Mouse (Mus musculus) cerebellum, adult 2 months (tissue): ENCODE results near the gene Frem2. TPM values are rescaled to one million over a fixed set of nuclear protein-coding genes. Genes with fewer than 3 reads are reported as not detected.

Source experiments
- DNase-seq, 2 experiments: peaks; one replicate each; pipeline ENCODE4 v3.0.0; 2021
- H3K27ac ChIP-seq: fragments of 200-500 bp; 2 replicates; pipeline ENCODE4 v1.5.1; 2012; ENCODE audit warnings: low read length, control low read depth, inconsistent platforms; ENCODE audit not compliant: insufficient read depth
- H3K27me3 ChIP-seq: fragments of 200-500 bp; 2 replicates; pipeline ENCODE4 v1.6.1; 2012; ENCODE audit warnings: inconsistent platforms, mild to moderate bottlenecking, low read length, moderate library complexity; ENCODE audit not compliant: control insufficient read depth, insufficient read depth
- H3K4me1 ChIP-seq: fragments of 200-500 bp; 2 replicates; pipeline ENCODE4 v1.6.1; 2011; ENCODE audit warnings: low read length; ENCODE audit not compliant: control insufficient read depth, insufficient read depth
- H3K4me3 ChIP-seq: fragments of 200-500 bp; replicated peaks from 2 replicates; pipeline ENCODE3; 2011; ENCODE audit warnings: mild to moderate bottlenecking, low read depth, low read length, control low read depth; ENCODE audit not compliant: insufficient read depth
- CTCF ChIP-seq: fragments of 200-500 bp; IDR thresholded peaks from 2 replicates; pipeline ENCODE4 v1.5.1; 2011; ENCODE audit warnings: low read depth, mild to moderate bottlenecking, control low read depth, low read length, moderate library complexity, borderline replicate concordance; ENCODE audit not compliant: insufficient read depth
- POLR2A ChIP-seq: fragments of 200-500 bp; IDR thresholded peaks from 2 replicates; pipeline ENCODE4 v1.6.1; 2011; ENCODE audit warnings: low read length, control low read depth, borderline replicate concordance; ENCODE audit not compliant: insufficient read depth
- WGBS: fragments of 180-500 bp; shearing (Covaris S2); methylation state at CpG from one replicate; pipeline ENCODE4 v1.1.7; 2018; 5-methylcytosine and 5-hydroxymethylcytosine counted together
- polyA plus RNA-seq: library from polyadenylated mRNA; depleted of rRNA; stranded (reverse); fragments of >200 nt; gene quantifications from 2 replicates; pipeline ENCODE4 v1.2.3, GENCODE M21; 2012

Gene Frem2
- polyA plus RNA-seq, 1 experiment: 1.00 TPM

GRCm38 (mm10) chr3:53649425-53649824 is 7.7 kb downstream of the Frem2 start:
- no peak for TF ChIP-seq POLR2A
- no peak for TF ChIP-seq CTCF
- Histone ChIP-seq H3K4me3 (no peak overlapping the region), H3K4me1 (no peaks in the 10 kb centered on the region), H3K27me3 (no peaks in the 10 kb centered on the region), H3K27ac (no peak overlapping the region)
- WGBS: 82% methylated on average over 4 of the region's 4 CpGs
- DNase-seq: no peak

- Histone ChIP-seq H3K4me3 (no peak overlapping the region), H3K4me1 (no peaks in the 10 kb centered on the region), H3K27ac (no peak overlapping the region), H3K27me3 (no peaks in the 10 kb centered on the region)
- TF ChIP-seq CTCF (no peak), POLR2A (no peak)
- no peak for DNase-seq
- 93% methylated on average over 4 of the region's 4 CpGs for WGBS
Measured at GRCm38 (mm10) chr3:53648902-53649301, 8.3 kb downstream of the Frem2 start.

GRCm38 (mm10) chr3:53635948-53636347 is 21.2 kb downstream of the Frem2 start:
- Histone ChIP-seq H3K27ac (no peak overlapping the region), H3K4me1 (no peaks in the 10 kb centered on the region), H3K4me3 (no peak overlapping the region), H3K27me3 (no peaks in the 10 kb centered on the region)
- DNase-seq: no peak
- TF ChIP-seq CTCF: no peak
- TF ChIP-seq POLR2A: no peak
- WGBS: 40% methylated on average over 3 of the region's 3 CpGs

GRCm38 (mm10) chr3:53631126-53631525 is 26.0 kb downstream of the Frem2 start:
- H3K27ac ChIP-seq: no peak overlapping the region
- no peaks in the 10 kb centered on the region for H3K4me1 ChIP-seq
- TF ChIP-seq POLR2A (no peak), CTCF (no peak)
- WGBS: 35% methylated on average over 14 of the region's 14 CpGs
- no peaks in the 10 kb centered on the region for H3K27me3 ChIP-seq
- no peak for DNase-seq
- no peak overlapping the region for H3K4me3 ChIP-seq

GRCm38 (mm10) chr3:53630630-53631029 is 26.5 kb downstream of the Frem2 start:
- Histone ChIP-seq H3K4me3 (no peak overlapping the region), H3K4me1 (no peaks in the 10 kb centered on the region), H3K27ac (no peak overlapping the region), H3K27me3 (no peaks in the 10 kb centered on the region)
- 63% methylated on average over 4 of the region's 4 CpGs for WGBS
- TF ChIP-seq CTCF (no peak), POLR2A (no peak)
- no peak for DNase-seq

GRCm38 (mm10) chr3:53629966-53630365 is 27.2 kb downstream of the Frem2 start:
- WGBS: 90% methylated on average over 5 of the region's 5 CpGs
- TF ChIP-seq CTCF (no peak), POLR2A (no peak)
- H3K4me1 ChIP-seq: no peaks in the 10 kb centered on the region
- no peaks in the 10 kb centered on the region for H3K27me3 ChIP-seq
- no peak overlapping the region for H3K4me3 ChIP-seq
- DNase-seq: no peak
- no peak overlapping the region for H3K27ac ChIP-seq

- Histone ChIP-seq H3K4me1 (no peaks in the 10 kb centered on the region), H3K4me3 (no peak overlapping the region), H3K27me3 (no peaks in the 10 kb centered on the region; the same call in 1 of the 2 replicates), H3K27ac (no peak overlapping the region)
- WGBS: 78% methylated on average over 8 of the region's 8 CpGs
- DNase-seq: no peak
- TF ChIP-seq POLR2A: no peak
- no peak for TF ChIP-seq CTCF
Measured at GRCm38 (mm10) chr3:53623222-53623621, 33.9 kb downstream of the Frem2 start.

GRCm38 (mm10) chr3:53620978-53621377 is 36.2 kb downstream of the Frem2 start:
- H3K27ac ChIP-seq: no peak overlapping the region
- TF ChIP-seq CTCF (no peak), POLR2A (no peak)
- 74% methylated on average over 3 of the region's 3 CpGs for WGBS
- no peaks in the 10 kb centered on the region; the same call in 1 of the 2 replicates for H3K27me3 ChIP-seq
- no peaks in the 10 kb centered on the region for H3K4me1 ChIP-seq
- no peak for DNase-seq
- no peak overlapping the region for H3K4me3 ChIP-seq
